Mouse (Mus musculus) kidney, embryonic 15.5 days (tissue): ENCODE measurements around the gene Trpc5. TPM values are rescaled to one million over a fixed set of nuclear protein-coding genes. Genes with fewer than 3 reads are reported as not detected.

ENCODE experiments used
- polyA plus RNA-seq: library from polyadenylated mRNA; unstranded; fragments of >200 nt; fragmentation: Nextera tagmentation; extraction: Ambion mirVana; gene quantifications from 2 replicates; pipeline ENCODE4 v1.2.1, GENCODE M21; 2015

The Trpc5 gene
- polyA plus RNA-seq, 1 experiment from 2014 or later: 0.08 TPM

Other genes with a start within 250 kb of the Trpc5 start
- not detected in 2 replicates for gene Trpc5os, start 231.6 kb downstream of the Trpc5 start, polyA plus RNA-seq
- gene Rtl4, start 727 bp upstream of the Trpc5 start, polyA plus RNA-seq: 0.36 and 0.42 TPM in 2 replicates